Mouse (Mus musculus): Measurements from ENCODE around the gene Ednrb.

GRCm38 (mm10) chr14:103877117-103877516, 32.9 kb upstream of the Ednrb start:
- TF ChIP-seq CTCF (IDR thresholded peaks at IDR 0.05; ENCODE audit: extremely low read depth, insufficient read depth, low read length) = no peak
- no peak for TF ChIP-seq POLR2A (IDR thresholded peaks at IDR 0.05; ENCODE audit: extremely low read depth, insufficient read depth, low read length)
